Mouse (Mus musculus): ENCODE measurements around the gene Ntng1.

DNA sequence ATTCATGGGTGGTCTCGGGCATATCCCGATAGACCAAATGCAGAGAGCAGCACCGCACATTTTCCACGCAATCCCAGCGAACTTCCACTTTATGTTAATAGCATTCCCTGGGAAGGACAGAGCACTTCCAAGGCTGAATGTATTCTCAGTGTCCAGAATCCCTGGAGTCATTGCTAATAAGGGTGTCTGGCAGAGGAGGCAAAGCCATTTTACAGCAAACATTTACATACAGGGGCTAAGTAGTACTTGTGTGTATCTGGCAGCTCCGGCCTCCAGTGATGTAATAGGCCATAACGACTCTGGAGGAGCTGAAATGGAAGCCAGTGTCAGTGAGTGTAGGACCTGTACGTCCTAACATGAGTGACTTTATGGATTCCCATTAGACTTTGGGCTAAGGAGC, 11.5 kb downstream of the Ntng1 start:
- TF ChIP-seq POLR2A (IDR thresholded peaks at IDR 0.05; ENCODE audit: low read depth, low read length) (no peak), CTCF (IDR thresholded peaks at IDR 0.05; ENCODE audit: extremely low read depth, insufficient read depth, insufficient read length, insufficient replicate concordance) (no peak)
